Mouse (Mus musculus) thymus, adult 2 months (tissue): ENCODE measurements around the gene Nos1.

ENCODE experiments used
- CTCF ChIP-seq: fragments of 200-500 bp; IDR thresholded peaks from 2 replicates; pipeline ENCODE4 v1.5.1; 2012; ENCODE audit warnings: mild to moderate bottlenecking, control low read depth, low read length, moderate library complexity, borderline replicate concordance; ENCODE audit not compliant: control insufficient read depth, poor library complexity, insufficient read depth; ENCODE audit errors: extremely low read depth
- POLR2A ChIP-seq: fragments of 200-500 bp; IDR thresholded peaks from 2 replicates; pipeline ENCODE4 v1.6.1; 2012; ENCODE audit warnings: mild to moderate bottlenecking, low read length, control low read depth, moderate library complexity; ENCODE audit not compliant: control insufficient read depth, poor library complexity, insufficient read depth; ENCODE audit errors: extremely low read depth

DNA sequence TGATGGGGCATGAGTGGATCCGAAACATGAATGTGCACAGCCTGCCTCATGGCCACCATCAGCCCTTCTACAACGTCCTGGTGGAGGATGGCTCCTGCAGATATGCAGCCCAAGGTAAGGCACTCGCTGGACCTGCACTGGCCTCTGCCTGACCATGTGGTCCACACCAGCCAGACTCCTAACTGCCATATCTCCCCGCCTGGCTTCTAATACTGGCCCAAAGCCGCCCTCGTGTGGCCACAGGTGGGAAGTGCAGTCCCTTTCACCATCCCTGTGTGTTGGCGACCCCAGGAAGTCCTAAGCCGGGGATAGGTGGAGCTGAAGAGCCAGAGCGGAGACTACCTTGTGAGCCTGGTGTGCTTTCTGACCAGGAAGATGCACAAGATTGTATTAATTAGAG is 221.2 kb downstream of the Nos1 start:
- TF ChIP-seq CTCF (peak; percentile 94), POLR2A (no peak)
